Mouse (Mus musculus) right cerebral cortex, adult 18-20 months (tissue): ENCODE results near the gene Mtmr3.

Source experiments
- DNase-seq: peaks from one replicate; pipeline ENCODE4 v3.0.0; 2022; ENCODE audit warnings: mixed read lengths

Gene Mtmr3

DNA sequence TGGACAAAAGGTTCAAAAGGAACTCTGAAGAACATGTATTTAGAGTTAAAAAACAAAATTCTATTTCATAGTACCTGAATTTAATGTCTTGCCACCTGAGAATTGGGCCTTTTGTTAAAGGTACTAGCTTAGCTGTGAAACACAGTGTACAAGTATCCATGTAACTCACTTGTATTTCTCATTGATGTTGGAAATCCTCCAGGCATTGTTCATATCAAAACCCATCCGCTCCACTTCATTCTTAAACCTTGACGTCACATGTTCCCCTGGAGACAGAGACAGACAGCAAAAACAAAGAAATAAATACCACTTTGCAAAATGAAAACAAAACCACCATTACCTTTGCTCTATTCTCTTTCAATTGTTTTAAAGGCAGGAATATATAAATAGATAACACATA lies 87.2 kb downstream of the Mtmr3 start:
- DNase-seq: no peak

DNA sequence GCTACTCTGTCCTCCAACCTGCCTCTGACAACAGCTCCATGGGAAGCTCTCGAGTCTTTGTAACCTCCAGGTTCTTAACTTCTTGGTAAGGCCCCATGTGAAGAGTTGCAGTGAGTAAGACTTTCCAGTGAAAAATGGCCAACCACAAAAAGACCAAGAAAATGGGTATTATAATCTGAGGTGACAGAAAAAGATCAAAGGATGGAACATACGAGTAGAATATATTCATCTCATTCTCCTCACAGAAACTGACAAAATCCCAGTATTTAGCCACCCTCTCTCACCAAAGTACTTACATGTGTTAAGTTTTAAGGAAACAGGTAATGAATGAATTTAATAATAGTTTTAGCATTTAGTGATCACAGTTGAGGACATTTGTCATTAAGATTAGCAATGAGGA lies 88.2 kb downstream of the Mtmr3 start:
- no peak for DNase-seq

DNA sequence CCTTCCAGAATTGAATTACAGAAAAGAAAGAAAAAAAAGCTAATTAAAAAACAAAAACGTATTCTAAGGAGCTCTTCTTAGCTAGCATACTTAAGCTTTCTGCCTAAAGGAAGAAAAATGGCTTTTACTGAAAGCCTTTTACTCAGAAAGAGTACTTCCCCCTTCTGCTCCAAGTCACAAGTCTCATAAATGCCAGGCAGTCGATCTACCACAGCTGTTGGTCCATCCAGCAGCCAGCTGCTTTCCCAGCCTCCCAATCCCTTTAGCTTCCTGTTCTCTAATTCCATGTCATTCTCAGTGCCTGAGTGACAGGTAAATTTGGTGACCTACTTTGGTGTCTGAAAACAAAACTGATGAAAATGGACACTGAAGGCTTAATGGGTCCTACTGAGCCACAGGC lies 92.5 kb downstream of the Mtmr3 start:
- no peak for DNase-seq

DNA sequence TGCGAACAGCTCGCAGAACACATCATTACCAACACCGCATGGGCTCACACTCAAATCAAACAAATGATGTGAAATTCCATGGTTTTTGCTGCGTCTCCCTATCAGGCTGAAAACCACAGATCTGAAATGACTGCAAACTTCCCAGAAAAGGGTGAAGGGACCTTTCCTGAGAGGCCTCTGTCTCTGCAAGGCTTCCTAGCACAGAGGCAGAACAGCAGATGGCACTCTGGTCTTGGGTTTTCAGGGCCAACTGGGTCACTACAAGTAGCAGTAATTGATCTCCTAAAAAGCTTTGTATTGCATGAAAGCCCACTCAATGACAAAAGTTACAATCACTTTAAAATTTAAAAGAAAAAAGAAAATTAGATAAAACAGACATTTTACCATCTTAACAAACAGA lies 93.8 kb downstream of the Mtmr3 start:
- DNase-seq: no peak

DNA sequence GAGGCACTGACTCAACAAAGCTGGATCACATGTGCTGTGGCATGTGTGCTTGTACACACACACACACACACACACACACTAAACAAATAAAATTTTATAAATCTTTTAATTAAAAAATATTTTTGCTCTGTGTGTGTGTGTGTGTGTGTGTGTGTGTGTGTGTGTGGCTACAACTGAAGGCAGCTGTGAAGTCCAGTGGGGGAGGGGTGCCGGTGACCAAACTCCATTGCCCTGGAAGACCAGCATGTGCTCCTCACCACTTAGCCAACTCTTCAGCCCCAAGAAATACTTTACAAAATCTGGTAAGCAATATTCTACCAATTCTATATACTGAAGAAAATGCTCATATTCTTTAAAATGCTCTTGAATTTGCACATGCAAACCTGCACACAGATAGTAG lies 94.4 kb downstream of the Mtmr3 start:
- no peak for DNase-seq

GRCm38 (mm10) chr11:4499456-4499855 lies 95.2 kb downstream of the Mtmr3 start:
- no peak for DNase-seq

DNA sequence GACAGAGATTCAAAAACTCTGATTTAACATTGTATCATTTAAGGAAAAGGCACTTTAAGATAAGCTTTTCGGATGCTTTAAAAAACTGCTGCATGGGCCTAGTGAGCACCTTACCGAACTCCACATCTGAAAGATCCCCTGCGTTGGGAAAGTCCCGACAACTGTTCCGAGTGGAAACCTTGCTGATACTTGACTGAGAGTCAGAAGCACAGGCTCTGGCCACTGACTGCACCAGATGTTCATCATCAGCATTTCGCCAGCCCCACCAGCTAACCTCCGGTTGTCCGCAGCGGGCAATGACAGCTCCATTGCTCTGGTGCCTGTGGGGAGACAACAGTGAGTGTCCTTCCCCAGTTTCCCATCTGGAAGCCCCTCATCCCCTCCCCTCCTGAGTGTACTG lies 95.9 kb downstream of the Mtmr3 start:
- DNase-seq: no peak

DNA sequence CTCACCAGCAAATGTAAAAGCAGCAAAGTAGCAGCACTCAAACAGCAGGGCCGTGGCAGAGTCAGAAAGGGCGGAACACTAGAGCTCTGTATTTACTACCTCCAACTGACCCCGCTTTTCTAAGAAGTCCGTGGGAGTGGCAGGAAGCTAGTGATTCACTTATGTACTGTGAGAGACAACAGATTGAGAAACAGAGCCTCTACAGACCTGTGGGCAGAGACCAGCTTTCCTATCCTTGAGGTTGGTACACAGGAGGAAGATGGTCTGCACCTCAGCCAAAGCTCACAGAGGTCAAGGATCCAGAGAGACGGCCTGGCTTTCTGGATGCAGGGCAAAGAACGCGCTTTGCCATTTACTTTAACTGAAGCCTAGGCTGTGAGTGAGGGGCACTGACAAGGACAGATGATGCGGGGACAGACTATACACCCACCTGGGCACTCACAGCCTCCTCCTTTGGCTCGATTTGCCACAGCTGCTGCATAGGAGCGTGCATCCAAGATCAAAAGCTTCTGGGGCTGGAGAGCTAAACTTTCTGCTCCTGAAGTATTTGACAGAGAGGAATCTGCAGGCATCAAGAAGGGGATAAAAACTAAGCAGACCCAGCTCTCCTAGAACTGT lies 97.1 kb downstream of the Mtmr3 start:
- DNase-seq: peak; percentile 47

GRCm38 (mm10) chr11:4495021-4495540 lies 99.6 kb downstream of the Mtmr3 start:
- no peak for DNase-seq

DNA sequence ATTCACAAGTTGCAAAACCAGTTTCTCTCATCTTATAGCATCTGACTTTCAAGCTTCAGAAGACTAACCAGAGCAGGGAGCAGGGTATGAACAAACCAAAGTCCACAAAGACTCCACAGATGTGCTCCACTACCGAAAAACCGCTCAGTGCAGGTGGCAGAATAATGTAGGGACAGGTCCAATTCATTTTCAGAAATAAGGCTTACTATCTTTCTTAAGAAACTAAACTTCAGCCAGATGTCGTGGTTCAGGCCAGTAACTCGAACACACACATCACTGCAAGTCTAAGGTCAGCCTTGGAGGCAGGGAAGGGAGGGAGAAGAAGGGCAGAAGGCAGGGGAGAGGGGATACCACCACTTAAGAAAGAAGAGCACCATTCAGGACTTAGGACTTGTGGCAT lies 105.5 kb downstream of the Mtmr3 start:
- DNase-seq: no peak

DNA sequence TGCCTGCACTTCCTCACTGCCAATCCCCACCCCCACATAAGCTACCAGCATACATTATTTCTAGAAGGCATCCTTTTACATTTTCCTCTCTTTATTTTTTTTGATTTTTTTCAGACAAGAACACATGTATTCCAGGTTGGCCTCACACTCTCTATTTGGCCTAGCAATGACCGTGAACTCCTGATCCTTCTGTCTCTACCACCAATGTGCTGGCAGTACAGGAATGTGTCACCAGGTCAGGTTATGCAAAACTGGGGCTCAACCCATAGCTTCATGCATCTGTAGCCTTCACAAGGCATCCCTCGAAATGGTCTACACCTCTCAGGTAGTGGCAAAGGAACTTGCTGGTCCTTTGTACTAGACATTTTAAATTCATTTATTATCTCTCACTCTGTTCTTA lies 105.9 kb downstream of the Mtmr3 start:
- no peak for DNase-seq

- DNase-seq: no peak
Observed at GRCm38 (mm10) chr11:4488367-4488766, 106.3 kb downstream of the Mtmr3 start.

DNA sequence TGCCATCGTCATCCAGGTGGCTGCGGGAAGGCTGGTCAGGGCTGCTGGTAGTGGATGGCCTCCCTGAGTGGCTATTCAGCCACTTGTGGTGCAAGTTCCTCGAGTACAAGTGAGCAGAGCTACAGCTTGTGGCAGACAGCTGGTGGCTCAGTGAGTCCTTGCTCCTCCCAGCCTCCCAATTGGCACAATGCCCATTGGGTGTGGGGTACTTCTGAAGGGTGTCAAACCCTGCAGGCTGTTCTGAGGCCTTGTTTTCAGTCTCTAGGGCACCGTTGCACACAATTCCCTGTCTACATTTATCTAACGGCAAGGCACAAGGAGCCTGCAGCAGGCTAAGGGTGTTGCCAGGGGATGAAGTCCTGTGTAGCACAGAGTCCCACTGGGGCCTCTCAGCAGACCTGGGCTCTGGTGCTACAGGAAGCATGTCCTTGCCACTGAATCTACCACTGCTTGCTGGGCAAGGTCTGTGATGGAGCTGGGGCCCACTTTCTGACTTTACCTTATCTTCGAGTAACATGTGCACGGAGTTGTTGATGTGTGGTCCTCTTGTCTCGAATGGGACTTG lies 107.2 kb downstream of the Mtmr3 start:
- no peak for DNase-seq

DNA sequence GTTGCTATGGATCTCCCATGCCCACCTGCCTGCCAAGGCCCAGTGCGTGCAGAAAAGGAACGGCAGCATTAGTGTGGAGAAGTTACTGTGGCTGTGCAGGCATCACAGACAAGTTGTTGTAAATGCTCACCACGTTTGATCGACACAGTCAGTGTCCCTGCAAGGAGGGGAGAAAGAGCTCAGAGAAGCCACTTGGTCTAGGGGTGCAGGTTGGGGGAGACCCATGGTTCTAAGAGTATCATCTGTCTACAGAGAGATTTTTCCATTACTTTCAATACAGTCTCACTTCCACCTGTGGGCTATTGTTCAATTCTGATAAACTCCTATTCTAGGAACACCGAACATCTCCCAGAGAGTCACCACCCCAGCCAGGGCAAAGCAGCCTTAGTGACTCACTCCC lies 110.1 kb downstream of the Mtmr3 start:
- no peak for DNase-seq

DNA sequence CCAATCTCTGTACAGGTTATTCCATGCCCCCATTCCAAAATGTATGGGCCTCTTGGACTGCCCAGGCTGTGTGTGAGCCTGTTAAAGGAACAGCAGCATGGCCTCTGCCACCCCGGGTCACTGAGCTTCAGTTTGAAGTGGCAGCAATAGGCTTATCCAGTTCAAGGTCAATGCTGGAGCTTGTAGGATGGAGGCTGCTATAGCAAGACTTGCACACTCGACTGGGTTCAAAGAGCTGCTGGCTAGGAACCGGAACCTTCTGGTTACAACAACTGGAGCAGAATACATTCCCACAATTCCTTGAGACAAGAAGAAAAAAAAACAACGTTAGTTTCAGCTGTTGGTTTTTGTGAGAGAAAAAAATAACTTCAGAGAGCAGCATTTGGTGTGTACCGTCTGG lies 112.0 kb downstream of the Mtmr3 start:
- DNase-seq: no peak

- no peak for DNase-seq
Observed at GRCm38 (mm10) chr11:4476184-4476697, 118.4 kb downstream of the Mtmr3 start.

GRCm38 (mm10) chr11:4472464-4473179 lies 122.0 kb downstream of the Mtmr3 start:
- no peak for DNase-seq

DNA sequence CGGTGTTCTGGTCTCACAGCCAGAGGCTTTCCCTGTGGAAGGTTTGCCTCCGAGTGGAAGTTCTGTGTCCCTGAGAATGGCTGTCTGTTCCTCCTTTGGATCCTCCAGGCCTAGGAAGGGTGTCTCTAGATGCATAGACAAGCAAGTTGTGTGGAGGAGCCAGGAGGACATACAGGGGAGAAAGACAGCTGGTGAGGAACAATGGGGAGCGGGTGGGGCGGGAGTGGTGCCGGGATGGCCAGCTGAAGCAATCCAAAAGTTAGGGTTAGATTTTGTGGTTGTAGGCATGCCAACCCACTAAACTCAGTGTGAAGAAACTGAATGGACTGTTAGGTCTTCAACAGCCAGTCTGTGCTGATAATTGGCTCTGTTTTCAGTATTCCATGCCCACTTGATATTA lies 122.9 kb downstream of the Mtmr3 start:
- no peak for DNase-seq

GRCm38 (mm10) chr11:4471251-4471650 lies 123.4 kb downstream of the Mtmr3 start:
- no peak for DNase-seq

DNA sequence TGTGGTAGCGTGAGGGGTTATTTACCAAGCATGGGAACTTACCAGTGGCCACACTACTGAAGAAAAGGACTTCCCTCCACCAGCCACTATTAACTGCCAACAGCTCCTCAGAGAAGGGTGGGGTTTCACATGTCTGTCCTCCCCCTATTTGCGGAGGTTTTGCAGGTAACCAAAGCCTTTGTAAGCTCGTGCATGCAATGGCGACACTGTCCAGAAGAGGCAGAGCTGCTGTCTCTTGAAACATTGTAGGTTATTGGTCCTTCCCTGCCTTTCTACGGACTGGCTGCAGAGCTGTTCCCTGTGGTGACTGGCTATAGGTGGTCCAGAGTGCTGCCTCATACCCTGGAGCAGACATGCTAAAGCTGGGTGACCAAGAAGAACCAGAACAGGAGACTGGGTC lies 125.6 kb downstream of the Mtmr3 start:
- DNase-seq: no peak

DNA sequence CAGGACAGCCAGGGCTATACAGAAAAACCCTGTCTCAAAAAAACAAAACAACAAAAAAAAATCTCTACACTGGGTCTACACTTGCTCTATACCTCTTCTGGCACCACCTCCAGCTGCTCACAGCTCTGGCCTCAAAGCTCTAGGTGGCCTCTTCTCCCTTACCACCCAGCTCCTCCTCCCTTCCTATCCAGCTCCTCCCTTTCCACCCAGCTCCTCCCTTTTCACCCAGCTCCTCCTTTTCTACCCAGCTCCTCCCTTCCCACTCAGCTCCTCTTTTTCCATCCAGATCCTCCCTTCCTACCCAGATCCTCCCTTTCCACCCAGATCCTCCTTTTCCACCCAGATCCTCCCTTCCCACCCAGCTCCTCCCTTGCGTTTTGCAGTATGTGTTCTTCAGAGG lies 127.2 kb downstream of the Mtmr3 start:
- DNase-seq: no peak

DNA sequence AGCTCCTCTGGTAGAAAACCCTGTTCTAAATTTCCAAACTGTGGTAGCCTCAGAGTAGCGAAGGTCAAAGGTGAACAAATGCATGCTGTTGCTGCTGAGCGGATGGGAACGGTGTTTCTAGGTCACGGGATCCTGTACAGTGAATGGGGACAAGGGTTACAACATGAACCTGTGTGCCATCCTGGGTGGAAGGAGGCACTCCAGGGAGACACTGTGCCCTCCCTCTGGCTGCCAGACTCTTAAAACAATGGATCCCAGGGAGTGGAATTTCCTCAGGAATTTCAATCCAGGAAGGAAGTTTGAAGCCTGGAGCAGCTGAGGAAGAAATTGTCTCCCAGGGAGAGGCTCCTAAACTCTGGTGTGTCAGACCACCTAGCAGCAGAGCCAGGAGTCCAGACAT lies 128.5 kb downstream of the Mtmr3 start:
- no peak for DNase-seq

DNA sequence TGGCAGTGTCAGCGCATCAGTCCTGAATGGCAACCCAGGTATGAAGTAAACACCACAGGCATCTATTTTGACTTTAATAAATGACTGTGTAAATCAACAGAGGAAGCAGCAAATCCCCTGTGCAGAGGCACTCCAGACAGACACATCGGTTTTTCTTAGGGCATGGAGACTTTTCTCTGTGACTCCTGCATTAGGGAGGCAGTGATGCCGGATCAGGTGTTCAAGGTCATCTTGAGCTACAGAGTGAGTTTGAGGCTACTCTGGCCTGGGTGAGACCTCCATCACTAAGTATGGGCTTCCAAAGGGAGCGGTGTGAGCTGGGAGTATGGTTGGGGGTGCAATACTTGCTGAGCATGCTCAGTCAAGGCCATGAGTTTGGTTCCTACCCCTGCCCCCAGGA lies 130.0 kb downstream of the Mtmr3 start:
- no peak for DNase-seq

GRCm38 (mm10) chr11:4464186-4464585 lies 130.5 kb downstream of the Mtmr3 start:
- DNase-seq: no peak
